Mouse (Mus musculus) CH12.LX (cell line): Measurements from ENCODE around the gene Ppp2r5e. TPM values are rescaled to one million over a fixed set of nuclear protein-coding genes. Genes with fewer than 3 reads are reported as not detected.

ENCODE experiments used
- DNase-seq: peaks from one replicate; pipeline ENCODE4 v3.0.0-alpha.2; 2013; ENCODE audit errors: extremely low read depth
- H3K27ac ChIP-seq: 2 replicates; pipeline ENCODE4 v1.5.1; 2012; ENCODE audit warnings: low read depth, mild to moderate bottlenecking, control low read depth, moderate library complexity; ENCODE audit not compliant: insufficient read depth
- H3K27me3 ChIP-seq: replicated peaks from 2 replicates; pipeline ENCODE3; 2012; ENCODE audit warnings: inconsistent platforms
- H3K36me3 ChIP-seq, 2 experiments: replicated peaks in 1 of 2; 2 replicates each; pipeline versions ENCODE3 to v1.6.1; 2012; ENCODE audit warnings: inconsistent platforms in 1 of 2, low read length in 1 of 2, mild to moderate bottlenecking in 1 of 2, mixed read lengths in 1 of 2, moderate library complexity in 1 of 2; ENCODE audit not compliant: control insufficient read depth in 1 of 2, insufficient read depth in 1 of 2
- H3K4me1 ChIP-seq, 2 experiments: 2 replicates each; pipeline ENCODE4 v1.6.1; 2012; ENCODE audit warnings: inconsistent platforms in 1 of 2, moderate library complexity in 1 of 2; ENCODE audit not compliant: insufficient read depth in 2 of 2, control insufficient read depth in 1 of 2
- H3K4me2 ChIP-seq: 2 replicates; pipeline ENCODE4 v1.6.1; 2012; ENCODE audit warnings: low read depth, mild to moderate bottlenecking, control low read depth; ENCODE audit not compliant: poor library complexity, insufficient read depth, severe bottlenecking
- H3K4me3 ChIP-seq, 3 experiments: fragments of 150-350 bp in 1 of 3; sonication (generic) in 1 of 3; replicated peaks in 1 of 3; 2 replicates each; pipeline versions ENCODE3 to v1.5.1; 2011 to 2012; ENCODE audit warnings: low read depth in 2 of 3, low read length in 2 of 3, mild to moderate bottlenecking in 2 of 3, moderate library complexity in 2 of 3, control low read depth in 1 of 3, improper control_type of control experiment in 1 of 3, inconsistent platforms in 1 of 3, mixed read lengths in 1 of 3; ENCODE audit not compliant: poor library complexity in 1 of 3
- H3K79me2 ChIP-seq: replicated peaks from 2 replicates; pipeline ENCODE4 v1.6.1; 2012; ENCODE audit warnings: mild to moderate bottlenecking, moderate library complexity; ENCODE audit not compliant: control insufficient read depth, poor library complexity, insufficient read depth, severe bottlenecking; ENCODE audit errors: extremely low read depth
- H3K9ac ChIP-seq: 2 replicates; pipeline ENCODE4 v1.6.1; 2012; ENCODE audit warnings: low read depth, mild to moderate bottlenecking, control low read depth, moderate library complexity; ENCODE audit not compliant: insufficient read depth
- H3K9me3 ChIP-seq: replicated peaks from 2 replicates; pipeline ENCODE3; 2012; ENCODE audit warnings: low read length, inconsistent platforms, mixed read lengths
- CHD2 ChIP-seq: IDR thresholded peaks from 2 replicates; pipeline ENCODE4 v1.6.1; 2011; ENCODE audit warnings: low read length, improper control_type of control experiment
- E2F4 ChIP-seq: IDR thresholded peaks from 2 replicates; pipeline ENCODE4 v1.6.1; 2011; ENCODE audit warnings: low read depth, low read length, improper control_type of control experiment; ENCODE audit not compliant: insufficient replicate concordance
- EP300 ChIP-seq: IDR thresholded peaks from 2 replicates; pipeline ENCODE4 v1.6.1; 2011; ENCODE audit warnings: low read length, improper control_type of control experiment
- ETS1 ChIP-seq: conservative IDR thresholded peaks from 2 replicates; pipeline ENCODE4 v1.6.1; 2012; ENCODE audit warnings: low read depth, mild to moderate bottlenecking, inconsistent platforms, low read length, improper control_type of control experiment, moderate library complexity
- JUND ChIP-seq: conservative IDR thresholded peaks from 2 replicates; pipeline ENCODE4 v1.6.1; 2011; ENCODE audit warnings: low read depth, low read length, improper control_type of control experiment
- MEF2A ChIP-seq: IDR thresholded peaks from 2 replicates; pipeline ENCODE4 v1.6.1; 2014; ENCODE audit warnings: low read depth, mild to moderate bottlenecking, inconsistent platforms, low read length, improper control_type of control experiment, borderline replicate concordance
- MYC ChIP-seq: IDR thresholded peaks from 2 replicates; pipeline ENCODE4 v1.6.1; 2011; ENCODE audit warnings: low read depth, mild to moderate bottlenecking, improper control_type of control experiment, low read length
- RAD21 ChIP-seq: IDR thresholded peaks from 2 replicates; pipeline ENCODE4 v1.6.1; 2011; ENCODE audit warnings: low read depth, mild to moderate bottlenecking, low read length, improper control_type of control experiment, moderate library complexity
- SIN3A ChIP-seq: IDR thresholded peaks from 2 replicates; pipeline ENCODE4 v1.6.1; 2012; ENCODE audit warnings: low read length, improper control_type of control experiment, inconsistent platforms
- SMC3 ChIP-seq: IDR thresholded peaks from 2 replicates; pipeline ENCODE4 v1.6.1; 2011; ENCODE audit warnings: low read depth, low read length, improper control_type of control experiment
- TBP ChIP-seq: conservative IDR thresholded peaks from 2 replicates; pipeline ENCODE4 v1.6.1; 2011; ENCODE audit warnings: low read depth, low read length, improper control_type of control experiment
- TCF12 ChIP-seq: IDR thresholded peaks from 2 replicates; pipeline ENCODE4 v1.6.1; 2014; ENCODE audit warnings: low read depth, mild to moderate bottlenecking, inconsistent platforms, low read length, improper control_type of control experiment
- ZC3H11A ChIP-seq: IDR thresholded peaks from 2 replicates; pipeline ENCODE4 v1.6.1; 2012; ENCODE audit warnings: low read depth, mild to moderate bottlenecking, inconsistent platforms, low read length, improper control_type of control experiment
- ZKSCAN1 ChIP-seq: IDR thresholded peaks from 2 replicates; pipeline ENCODE4 v1.6.1; 2012; ENCODE audit warnings: low read depth, inconsistent platforms, low read length, improper control_type of control experiment, borderline replicate concordance
- ZNF384 ChIP-seq: IDR thresholded peaks from 2 replicates; pipeline ENCODE4 v1.6.1; 2012; ENCODE audit warnings: low read depth, low read length, improper control_type of control experiment, inconsistent platforms
- dilution Hi-C: fragments of 300-500 bp; cut with MboI; formaldehyde crosslinking; loops from 2 replicates; pipeline ENCODE4 v1.14.3; 2020; ENCODE audit warnings: low sequenced_read_pairs; ENCODE audit not compliant: extremely low pct_unique_long_range_greater_than_20kb, extremely low pct_ligation_motif_present
- in situ Hi-C: fragments of 300-500 bp; cut with MboI; formaldehyde crosslinking; loops from 3 replicates; pipeline ENCODE4 v1.14.3; 2019; ENCODE audit warnings: low sequenced_read_pairs, low pct_ligation_motif_present, low pct_unique_long_range_greater_than_20kb, mixed read lengths
- polyA plus RNA-seq: library from polyadenylated mRNA; unstranded; fragments of >175 nt; gene quantifications from 2 replicates; pipeline ENCODE4 v1.2.1, GENCODE M21; 2012; ENCODE audit warnings: low read depth; ENCODE audit not compliant: insufficient read length
- total RNA-seq, 2 experiments: library from RNA; depleted of rRNA; stranded (reverse); fragments of 300-350 nt in 1 of 2; fragments of >200 nt in 1 of 2; gene quantifications; 2 replicates each; pipeline ENCODE4 v1.2.3; 2012 to 2014

Ppp2r5e gene
- total and polyA plus RNA-seq, 3 experiments: 9.3 to 21.7 (median 10.0) TPM

DNA sequence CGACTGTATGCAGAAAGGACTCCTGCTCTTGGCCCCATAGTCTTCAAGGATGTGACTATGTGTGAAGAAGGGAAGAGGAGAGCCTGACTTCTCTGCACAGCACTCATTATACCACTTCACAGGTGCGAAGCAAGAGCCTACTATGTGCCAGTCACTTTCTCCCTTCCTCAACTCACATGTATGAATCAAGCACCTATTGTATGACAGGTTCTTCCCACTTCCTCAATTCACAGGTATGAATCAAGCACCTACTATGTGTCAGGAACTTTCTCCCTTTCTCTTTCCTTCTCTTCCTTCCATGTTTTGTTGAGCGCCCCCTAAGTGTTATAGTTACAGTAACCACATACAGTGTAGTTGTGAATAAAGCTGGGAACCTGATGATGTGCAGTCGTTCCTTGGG is 171.2 kb downstream of the Ppp2r5e start:
- Histone ChIP-seq H3K4me1 (no peaks in the 10 kb centered on the region), H3K27ac (no peak overlapping the region), H3K4me3 (no peak overlapping the region), H3K9ac (no peak overlapping the region), H3K27me3 (no peaks in the 10 kb centered on the region), H3K36me3 (no peaks in the 10 kb centered on the region), H3K9me3 (no peaks in the 10 kb centered on the region), H3K4me2 (no peak overlapping the region), H3K79me2 (no peaks in the 10 kb centered on the region)
- in situ Hi-C loops: no loop called here
- dilution Hi-C loops: no loop called here
- TF ChIP-seq ZKSCAN1: peak; percentile 87
- TF ChIP-seq SMC3: no peak
- no peak for DNase-seq

DNA sequence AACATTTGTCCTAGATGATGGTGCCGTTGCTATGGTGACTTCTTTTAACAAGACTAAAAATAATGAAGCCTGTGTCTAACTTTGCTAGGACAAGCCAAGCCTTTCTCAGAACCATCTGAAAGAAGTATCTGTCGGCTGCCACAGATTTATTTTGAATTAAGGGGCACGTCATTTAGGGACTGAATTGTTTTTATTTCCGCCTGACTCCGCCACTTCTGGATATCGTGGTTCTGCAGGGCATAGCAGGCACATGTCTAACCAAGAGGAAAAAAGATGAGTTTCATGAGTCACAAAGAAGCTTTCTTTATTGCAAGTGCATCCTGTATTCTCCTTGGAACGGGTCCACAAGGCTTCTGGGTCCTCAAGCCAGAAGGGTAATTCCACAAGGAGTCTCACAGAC is 171.7 kb downstream of the Ppp2r5e start:
- Histone ChIP-seq H3K27me3 (no peaks in the 10 kb centered on the region), H3K9ac (no peak overlapping the region), H3K9me3 (no peaks in the 10 kb centered on the region), H3K4me2 (no peak overlapping the region), H3K79me2 (no peaks in the 10 kb centered on the region), H3K4me1 (no peaks in the 10 kb centered on the region), H3K27ac (no peak overlapping the region), H3K4me3 (no peak overlapping the region), H3K36me3 (no peaks in the 10 kb centered on the region)
- no peak for DNase-seq
- TF ChIP-seq MYC (no peak), ETS1 (no peak), E2F4 (no peak), EP300 (no peak), CHD2 (no peak), MEF2A (no peak), ZC3H11A (no peak), TCF12 (no peak), SIN3A (no peak), JUND (no peak), TBP (no peak), RAD21 (no peak)
- in situ Hi-C loops (no loop called here), dilution Hi-C loops (no loop called here)

DNA sequence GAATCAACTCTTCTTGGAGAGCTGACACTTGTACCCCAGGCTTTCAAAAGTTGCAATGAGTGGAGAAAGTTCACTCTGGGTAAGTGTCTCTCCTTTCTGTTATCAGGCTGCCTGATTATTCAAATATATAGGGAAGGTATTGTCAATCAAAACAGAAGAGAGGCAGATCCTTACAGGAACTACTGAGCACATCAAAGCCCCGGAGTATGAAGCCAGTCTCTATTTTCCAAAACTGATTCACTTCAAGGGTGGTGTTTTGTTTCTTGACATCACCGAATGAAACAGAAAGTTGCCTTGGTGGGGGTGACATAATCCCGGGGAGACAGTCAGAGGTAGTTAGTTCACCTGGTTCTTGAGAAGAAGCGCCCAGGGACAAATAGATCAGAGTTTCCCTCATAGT is 179.4 kb downstream of the Ppp2r5e start, which contains the start of gene Gphb5:
Gene Gphb5, minus strand, starts transcription at position 101 of the 400 bp plus-strand sequence.
- Histone ChIP-seq H3K4me2 (no peak within 1 kb of the TSS), H3K36me3 (no peaks in the 10 kb centered on the region), H3K9me3 (no peaks in the 10 kb centered on the region), H3K4me1 (peaks cover 0 to 3% of the 10 kb centered on the region in 2 experiments; a peak in 1 of 4 replicates), H3K79me2 (no peaks in the 10 kb centered on the region), H3K27me3 (no peaks in the 10 kb centered on the region), H3K9ac (no peak within 1 kb of the TSS), H3K4me3 (no peak within 1 kb of the TSS), H3K27ac (no peak within 1 kb of the TSS)
- dilution Hi-C loops (no loop called here), in situ Hi-C loops (no loop called here)
- DNase-seq: no peak
- TF ChIP-seq ZNF384: no peak
- TF ChIP-seq TCF12: no peak
